Mouse (Mus musculus): ENCODE measurements around the gene Amy2a5. TPM values are rescaled to one million over a fixed set of nuclear protein-coding genes. Genes with fewer than 3 reads are reported as not detected.
"Not testable (repeated sequence)": the region's sequence is repeated elsewhere in the genome, so short reads cannot be mapped to it uniquely, and the experiment has no call there.

Gene Amy2a5
- under 1 TPM in 1 of 2 experiments, not detected in 1; 0.21 TPM for total RNA-seq (2021)

- not testable (repeated sequence) for DNase-seq (ENCODE audit: extremely low spot score in 1 of 2, low spot score in 1 of 2)
These were observed at the start of gene Amy2a5 for GRCm38 (mm10) chr3:113258737-113259136. Amy2a5 (minus strand) TSS chr3:113258837.

- not testable (repeated sequence) for DNase-seq (ENCODE audit: extremely low spot score in 1 of 2, low spot score in 1 of 2)
These were observed 32.7 kb upstream of the Amy2a5 start, which contains the start of gene Amy2a4 for GRCm38 (mm10) chr3:113291349-113291748. Amy2a4 (minus strand) TSS chr3:113291449.

- DNase-seq (ENCODE audit: extremely low spot score in 1 of 2, low spot score in 1 of 2): not testable (repeated sequence)
These were observed 21.6 kb upstream of the Amy2a5 start for GRCm38 (mm10) chr3:113280285-113280684.

DNA sequence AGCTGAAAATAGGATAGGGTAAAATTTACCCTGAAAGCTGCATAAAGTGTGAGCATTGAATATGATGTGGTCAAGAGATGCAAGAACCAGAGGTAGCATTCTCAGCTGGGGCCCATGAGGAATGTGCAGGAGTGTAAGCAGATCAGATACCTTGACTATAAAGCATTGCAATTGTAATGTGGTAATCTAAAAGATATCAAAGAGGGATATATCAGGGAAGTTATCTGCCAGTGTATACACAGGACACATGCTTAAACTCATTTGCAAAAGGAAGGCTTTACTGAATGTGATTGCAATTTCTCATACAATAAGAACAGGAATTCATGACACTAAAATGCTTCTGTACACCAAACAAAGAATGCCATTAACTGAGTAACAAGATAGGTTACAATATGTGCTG lies 20.9 kb upstream of the Amy2a5 start:
- DNase-seq (ENCODE audit: extremely low spot score in 1 of 2, low spot score in 1 of 2): not testable (repeated sequence)

DNA sequence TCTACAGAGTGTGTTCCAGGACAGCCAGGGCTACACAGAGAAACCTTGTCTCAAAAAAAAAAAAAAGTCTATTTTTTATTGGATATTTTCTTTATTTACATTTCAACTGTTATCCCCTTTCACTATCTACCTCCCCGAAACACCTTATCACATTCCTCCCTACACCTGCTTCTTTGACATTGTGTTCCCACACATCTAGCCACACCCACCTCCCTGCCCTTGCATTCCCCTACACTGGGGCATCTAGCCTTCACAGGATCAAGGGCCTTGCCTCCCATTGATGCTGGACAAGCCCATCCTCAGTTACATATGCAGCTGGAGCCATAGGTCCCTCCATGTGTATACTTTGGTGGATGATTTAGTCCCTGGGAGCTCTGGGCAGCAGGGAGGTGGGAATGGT lies 31.5 kb downstream of the Amy2a5 start:
- DNase-seq (ENCODE audit: extremely low spot score in 1 of 2, low spot score in 1 of 2): no peak

Other genes starting within 250 kb of the Amy2a5 start
- gene Amy2a4, start 32.6 kb upstream of the Amy2a5 start, total RNA-seq (2021): not detected
- not detected for gene Amy2a3, start 65.2 kb upstream of the Amy2a5 start, total RNA-seq (2021)
- not detected for gene Amy2a2, start 97.8 kb upstream of the Amy2a5 start, total RNA-seq (2021)

All from layer of hippocampus, postnatal 25 days (tissue).